Mouse (Mus musculus) hindbrain, embryonic 15.5 days (tissue): Measurements from ENCODE around the gene Efcab14. TPM values are rescaled to one million over a fixed set of nuclear protein-coding genes. Genes with fewer than 3 reads are reported as not detected.

Experiments used
- ATAC-seq: fragments of 200-750 bp; cut with Nextera tagmentation; 2 replicates; pipeline ENCODE4 v1.8.0; 2017; ENCODE audit warnings: low read depth, moderate number of reproducible peaks, moderate TSS enrichment; ENCODE audit not compliant: low FRiP score
- H3K27ac ChIP-seq: fragments of 300-500 bp; sonication (generic); replicated peaks from 2 replicates; pipeline ENCODE4 v1.5.1; 2015; ENCODE audit warnings: mild to moderate bottlenecking, inconsistent platforms
- H3K27me3 ChIP-seq: fragments of 300-500 bp; sonication (generic); 2 replicates; pipeline ENCODE4 v1.6.1; 2015; ENCODE audit warnings: control low read depth, inconsistent platforms
- H3K36me3 ChIP-seq: fragments of 300-500 bp; sonication (generic); 2 replicates; pipeline ENCODE4 v1.6.1; 2015; ENCODE audit warnings: control low read depth, inconsistent platforms
- H3K4me1 ChIP-seq: fragments of 300-500 bp; sonication (generic); replicated peaks from 2 replicates; pipeline ENCODE4 v1.6.1; 2015; ENCODE audit warnings: control low read depth, inconsistent platforms
- H3K4me2 ChIP-seq: fragments of 300-500 bp; sonication (generic); 2 replicates; pipeline ENCODE4 v1.6.1; 2015; ENCODE audit warnings: moderate library complexity, mild to moderate bottlenecking, inconsistent platforms
- H3K4me3 ChIP-seq: fragments of 300-500 bp; sonication (generic); 2 replicates; pipeline ENCODE4 v1.5.1; 2015; ENCODE audit warnings: mild to moderate bottlenecking, inconsistent platforms
- H3K9ac ChIP-seq: fragments of 300-500 bp; sonication (generic); 2 replicates; pipeline ENCODE4 v1.6.1; 2015; ENCODE audit warnings: inconsistent platforms
- H3K9me3 ChIP-seq: fragments of 300-500 bp; sonication (generic); 2 replicates; pipeline ENCODE4 v1.6.1; 2016; ENCODE audit warnings: control low read depth, inconsistent platforms
- WGBS: fragments of 180-500 bp; shearing (Covaris S2); methylation state at CpG from one replicate; pipeline ENCODE4 v1.1.7; 2015; 5-methylcytosine and 5-hydroxymethylcytosine counted together
- polyA plus RNA-seq: library from polyadenylated mRNA; unstranded; fragments of >200 nt; fragmentation: Nextera tagmentation; extraction: Ambion mirVana; gene quantifications from 2 replicates; pipeline ENCODE4 v1.2.1, GENCODE M21; 2015

Efcab14 gene
- polyA plus RNA-seq, 1 experiment from 2014 or later: 19.1 TPM

GRCm38 (mm10) chr4:115824178-115824577, 86.6 kb downstream of the Efcab14 start:
- no peak overlapping the region for H3K27ac ChIP-seq
- no peak for ATAC-seq
- 88% methylated on average over 2 of the region's 2 CpGs for WGBS
- H3K27me3 ChIP-seq: no peaks in the 10 kb centered on the region
- H3K9me3 ChIP-seq: no peaks in the 10 kb centered on the region
- H3K4me2 ChIP-seq: no peak overlapping the region
- no peak overlapping the region for H3K9ac ChIP-seq
- no peaks in the 10 kb centered on the region for H3K36me3 ChIP-seq
- H3K4me3 ChIP-seq: no peak overlapping the region
- H3K4me1 ChIP-seq: peaks cover 17% of the 10 kb centered on the region

GRCm38 (mm10) chr4:115825271-115825670, 87.7 kb downstream of the Efcab14 start:
- Histone ChIP-seq H3K36me3 (no peaks in the 10 kb centered on the region), H3K4me2 (no peak overlapping the region), H3K4me3 (no peak overlapping the region), H3K9ac (no peak overlapping the region), H3K4me1 (peaks cover 17% of the 10 kb centered on the region), H3K9me3 (no peaks in the 10 kb centered on the region), H3K27me3 (no peaks in the 10 kb centered on the region), H3K27ac (no peak overlapping the region)
- ATAC-seq: no peak
- 72% methylated on average over 2 of the region's 2 CpGs for WGBS

Other genes starting within 250 kb of the Efcab14 start
- gene Cyp4a14, start 241.6 kb upstream of the Efcab14 start, polyA plus RNA-seq: not detected in 2 replicates
- not detected in 2 replicates for gene Cyp4a10, start 219.5 kb upstream of the Efcab14 start, polyA plus RNA-seq
- not detected in 2 replicates for gene Cyp4a31, start 174.1 kb upstream of the Efcab14 start, polyA plus RNA-seq
- gene Cyp4a32, start 136.8 kb upstream of the Efcab14 start, polyA plus RNA-seq: not detected in 2 replicates
- gene Cyp4b1, start 90.0 kb upstream of the Efcab14 start, polyA plus RNA-seq: 0.84 and 1.3 TPM in 2 replicates
- gene Tex38, start 43.3 kb downstream of the Efcab14 start, polyA plus RNA-seq: 0.83 and 0.91 TPM in 2 replicates
- gene Atpaf1, start 47.1 kb downstream of the Efcab14 start, polyA plus RNA-seq: 36.9 and 39.9 TPM in 2 replicates
- 5.2 and 5.9 TPM in 2 replicates for gene Mob3c, start 90.3 kb downstream of the Efcab14 start, polyA plus RNA-seq
- gene Mknk1, start 101.5 kb downstream of the Efcab14 start, polyA plus RNA-seq: 22.9 and 23.0 TPM in 2 replicates
- 0.14 TPM in 1 of 2 replicates, not detected in the other for gene Kncn, start 146.7 kb downstream of the Efcab14 start, polyA plus RNA-seq
- gene 6430628N08Rik, start 152.9 kb downstream of the Efcab14 start, polyA plus RNA-seq: 0.27 and 0.42 TPM in 2 replicates
- gene Dmbx1, start 202.2 kb downstream of the Efcab14 start, polyA plus RNA-seq: 8.3 and 8.6 TPM in 2 replicates